Mouse (Mus musculus) heart, embryonic 15.5 days (tissue): Measurements from ENCODE around the gene Ubac1. TPM values are rescaled to one million over a fixed set of nuclear protein-coding genes. Genes with fewer than 3 reads are reported as not detected.

Experiments
- polyA plus RNA-seq: library from polyadenylated mRNA; unstranded; fragments of >200 nt; fragmentation: Nextera tagmentation; extraction: Ambion mirVana; gene quantifications from 2 replicates; pipeline ENCODE4 v1.2.1, GENCODE M21; 2015

Gene Ubac1
- polyA plus RNA-seq, 1 experiment from 2014 or later = 105 TPM

Other genes with a start within 250 kb of the Ubac1 start
- gene Lcn11, start 244.7 kb downstream of the Ubac1 start, polyA plus RNA-seq = not detected in 2 replicates
- not detected in 2 replicates for gene Gm13539, start 239.5 kb downstream of the Ubac1 start, polyA plus RNA-seq
- not detected in 2 replicates for gene Glt6d1, start 205.9 kb downstream of the Ubac1 start, polyA plus RNA-seq
- gene Lcn9, start 198.6 kb downstream of the Ubac1 start, polyA plus RNA-seq = not detected in 2 replicates
- not detected in 2 replicates for gene Sohlh1, start 174.5 kb downstream of the Ubac1 start, polyA plus RNA-seq
- gene Kcnt1, start 158.0 kb downstream of the Ubac1 start, polyA plus RNA-seq = 0.57 TPM in 1 of 2 replicates, not detected in the other
- gene Camsap1, start 38.5 kb downstream of the Ubac1 start, polyA plus RNA-seq = 11.6 and 12.8 TPM in 2 replicates
- gene Nacc2, start 101.5 kb upstream of the Ubac1 start, polyA plus RNA-seq = 5.2 and 8.0 TPM in 2 replicates
- not detected in 2 replicates for gene Lhx3, start 186.5 kb upstream of the Ubac1 start, polyA plus RNA-seq
- gene Qsox2, start 215.8 kb upstream of the Ubac1 start, polyA plus RNA-seq = 8.8 and 14.3 TPM in 2 replicates